25 mouse cellular contexts compared by ENCODE assay signal in genomic region chr16:36532046-36532445, GRCm38 (mm10). TPM values are rescaled to one million over a fixed set of nuclear protein-coding genes. Genes with fewer than 3 reads are reported as not detected.
DNase-seq lines count a peak whose midpoint lies in the region; ATAC-seq lines count a peak whose summit lies in the region.
"Had no signal": no experiment of that assay in that cellular context is flagged by ENCODE, and none has a peak within 500 bp of the region (broad histone marks: within the 10 kb centered on the region; RNA-seq: fewer than 3 reads in every experiment).

No protein-coding gene starts in this region.

- H3K4me2 ChIP-seq in kidney, embryonic 14.5 days (replicated peaks; ENCODE audit: low read depth, low read length) = no peak overlapping the region
- no peak overlapping the region for H3K4me2 ChIP-seq in embryonic facial prominence, embryonic 15.5 days (replicated peaks)
- no peak overlapping the region for H3K4me2 ChIP-seq in kidney, embryonic 16.5 days (replicated peaks; ENCODE audit: low read depth, low read length)
- H3K4me2 ChIP-seq: forebrain, embryonic 12.5 days; heart, embryonic 12.5 days; hindbrain, embryonic 13.5 days; liver, embryonic 12.5 days; midbrain, embryonic 11.5 days had no signal

- intact Hi-C loops in left cerebral cortex, postnatal 4 days (cut with DNase I) = no loop called here

- H3K9me3 ChIP-seq in kidney, embryonic 14.5 days (ENCODE audit: control insufficient read depth, low read length) = no peaks in the 10 kb centered on the region
- H3K9me3 ChIP-seq in embryonic facial prominence, embryonic 15.5 days (replicated peaks) = no peaks in the 10 kb centered on the region
- no peaks in the 10 kb centered on the region for H3K9me3 ChIP-seq in kidney, embryonic 16.5 days (ENCODE audit: low read length)
- H3K9me3 ChIP-seq: forebrain, embryonic 12.5 days; heart, embryonic 12.5 days; hindbrain, embryonic 13.5 days; liver, embryonic 12.5 days had no signal

- H3K27me3 ChIP-seq in kidney, embryonic 14.5 days (ENCODE audit: control insufficient read depth, insufficient read depth, low read length) = no peaks in the 10 kb centered on the region
- H3K27me3 ChIP-seq in embryonic facial prominence, embryonic 15.5 days = no peaks in the 10 kb centered on the region
- no peaks in the 10 kb centered on the region for H3K27me3 ChIP-seq in kidney, embryonic 16.5 days (ENCODE audit: insufficient read depth, low read length)
- H3K27me3 ChIP-seq: forebrain, embryonic 12.5 days; heart, embryonic 12.5 days; hindbrain, embryonic 13.5 days; liver, embryonic 12.5 days had no signal

- no peak for ATAC-seq in kidney, embryonic 14.5 days (ENCODE audit: low FRiP score, low TSS enrichment)
- no peak for ATAC-seq in embryonic facial prominence, embryonic 15.5 days (ENCODE audit: insufficient number of reproducible peaks, low FRiP score, low TSS enrichment, low read depth)
- ATAC-seq in kidney, embryonic 16.5 days (ENCODE audit: low FRiP score, low TSS enrichment) = no peak
- ATAC-seq: activated CD4-positive, CD25-positive, alpha-beta regulatory T cell, adult 4 months; inflammation-experienced regulatory T-cells, adult 6 months; liver, embryonic 12.5 days had no signal

- H3K36me3 ChIP-seq in kidney, embryonic 14.5 days (ENCODE audit: control insufficient read depth, insufficient read depth, low read length) = no peaks in the 10 kb centered on the region
- H3K36me3 ChIP-seq in embryonic facial prominence, embryonic 15.5 days = no peaks in the 10 kb centered on the region
- H3K36me3 ChIP-seq in kidney, embryonic 16.5 days (ENCODE audit: insufficient read depth, low read length) = no peaks in the 10 kb centered on the region
- H3K36me3 ChIP-seq: forebrain, embryonic 12.5 days; heart, embryonic 12.5 days; hindbrain, embryonic 13.5 days; liver, embryonic 12.5 days had no signal

- H3K9ac ChIP-seq in kidney, embryonic 14.5 days (ENCODE audit: low read depth, low read length) = no peak overlapping the region
- H3K9ac ChIP-seq in embryonic facial prominence, embryonic 15.5 days = no peak overlapping the region
- H3K9ac ChIP-seq in kidney, embryonic 16.5 days (replicated peaks; ENCODE audit: low read length) = no peak overlapping the region
- H3K9ac ChIP-seq: forebrain, embryonic 12.5 days; heart, embryonic 12.5 days; hindbrain, embryonic 13.5 days; liver, embryonic 12.5 days had no signal

- peaks cover 15% of the 10 kb centered on the region for H3K4me1 ChIP-seq in kidney, embryonic 14.5 days (ENCODE audit: control insufficient read depth, insufficient read depth, low read length)
- H3K4me1 ChIP-seq in embryonic facial prominence, embryonic 15.5 days = peaks cover 3% of the 10 kb centered on the region; the same call in 1 of the 2 replicates
- peaks cover 20% of the 10 kb centered on the region for H3K4me1 ChIP-seq in kidney, embryonic 16.5 days (ENCODE audit: insufficient read depth, low read length)
- H3K4me1 ChIP-seq: forebrain, embryonic 12.5 days; hindbrain, embryonic 13.5 days; liver, embryonic 12.5 days had no signal

- H3K4me3 ChIP-seq in kidney, embryonic 14.5 days (ENCODE audit: low read length) = no peak overlapping the region
- no peak overlapping the region for H3K4me3 ChIP-seq in embryonic facial prominence, embryonic 15.5 days (replicated peaks)
- H3K4me3 ChIP-seq in kidney, embryonic 16.5 days (ENCODE audit: low read length) = no peak overlapping the region
- H3K4me3 ChIP-seq: erythroblast, embryonic 14.5 days; forebrain, embryonic 12.5 days; heart, embryonic 12.5 days; hindbrain, embryonic 13.5 days; liver, embryonic 12.5 days had no signal

- 54% methylated on average over 4 of the region's 4 CpGs for WGBS in kidney, embryonic 14.5 days
- 66% methylated on average over 4 of the region's 4 CpGs for WGBS in embryonic facial prominence, embryonic 15.5 days
- WGBS in kidney, embryonic 16.5 days = 49% methylated on average over 4 of the region's 4 CpGs

- H3K27ac ChIP-seq in kidney, embryonic 14.5 days (ENCODE audit: low read depth, low read length) = no peak overlapping the region
- peak overlapping the region; percentile 34; the same call in 1 of the 2 replicates for H3K27ac ChIP-seq in embryonic facial prominence, embryonic 15.5 days (replicated peaks)
- peak overlapping the region; percentile 69 for H3K27ac ChIP-seq in kidney, embryonic 16.5 days (ENCODE audit: low read length)
- H3K27ac ChIP-seq: forebrain, embryonic 12.5 days; hindbrain, embryonic 13.5 days; liver, embryonic 12.5 days had no signal

- peak; percentile 54 for DNase-seq in kidney, adult 11 months
- DNase-seq in kidney, postnatal 4 days = peak; percentile 13 to 25
- no peak for DNase-seq in ovary, postnatal 36 days (ENCODE audit: low spot score)
- DNase-seq in left cerebral cortex, postnatal 4 days = no peak
- no peak for DNase-seq in thymus, postnatal 0 days (ENCODE audit: low spot score)
- DNase-seq: adrenal gland, postnatal 14 days; cerebellum, adult 8-10 months; gastrocnemius, postnatal 14 days; heart, adult 11 months; heart, postnatal 14 days; lung, adult 18-20 months; lung, postnatal 10 days; thymus, adult 18-20 months had no signal

RNA-seq across cellular contexts. Expression of gene Casr, which starts 29.9 kb away (rescaled TPM):
- 0.34 and 0.39 TPM in 2 replicates for polyA plus RNA-seq in kidney, embryonic 14.5 days (2014; fragmentation: Nextera tagmentation; extraction: Ambion mirVana)
- polyA plus RNA-seq in embryonic facial prominence, embryonic 15.5 days (2015; fragmentation: Nextera tagmentation; extraction: Ambion mirVana) = 0.37 and 0.42 TPM in 2 replicates
- polyA plus RNA-seq in kidney, embryonic 16.5 days (2015; fragmentation: Nextera tagmentation; extraction: Ambion mirVana) = 0.87 and 1.3 TPM in 2 replicates
- 1 to 10 TPM; 1.2 to 2.2 TPM for total RNA-seq in left cerebral cortex, postnatal 4 days (2021)
- polyA plus RNA-seq in thymus, postnatal 0 days (2015; fragmentation: Nextera tagmentation; extraction: Ambion mirVana) = 0.27 and 0.35 TPM in 2 replicates
- total RNA-seq: adrenal gland, postnatal 14 days; heart, postnatal 14 days; neutrophil, adult 5-6 weeks had no signal
- polyA plus RNA-seq: activated CD4-positive, CD25-positive, alpha-beta regulatory T cell, adult 4 months; erythroblast, embryonic 14.5 days; hindbrain, embryonic 13.5 days; inflammation-experienced regulatory T-cells, adult 6 months; liver, embryonic 12.5 days had no signal

Comparison
In these comparisons a context has a peak if more than half of its experiments do, and no peak if none do; other contexts are left out.
1. DNase-seq: peak in kidney, adult 11 months (single experiment) and kidney, postnatal 4 days (2 of 2); none in ovary, postnatal 36 days (single experiment), left cerebral cortex, postnatal 4 days (single experiment) and thymus, postnatal 0 days (single experiment).